Mouse (Mus musculus) heart, adult 2 months (tissue): Measurements from ENCODE around the gene Ppp1r37. TPM values are rescaled to one million over a fixed set of nuclear protein-coding genes. Genes with fewer than 3 reads are reported as not detected.
"Not testable (repeated sequence)": the region's sequence is repeated elsewhere in the genome, so short reads cannot be mapped to it uniquely, and the experiment has no call there.

Source experiments
- DNase-seq, 2 experiments: peaks; one replicate each; pipeline ENCODE4 v3.0.0; 2021
- H3K27ac ChIP-seq: fragments of 200-600 bp; 2 replicates; pipeline ENCODE4 v1.8.1; 2022
- H3K27me3 ChIP-seq: fragments of 200-500 bp; 2 replicates; pipeline ENCODE4 v1.6.1; 2012; ENCODE audit warnings: mild to moderate bottlenecking, low read length, inconsistent platforms, mixed read lengths; ENCODE audit not compliant: control insufficient read depth, insufficient read depth
- H3K36me3 ChIP-seq: fragments of 200-500 bp; 2 replicates; pipeline ENCODE4 v1.6.1; 2012; ENCODE audit warnings: low read length, inconsistent platforms; ENCODE audit not compliant: control insufficient read depth, insufficient read depth
- H3K4me1 ChIP-seq: fragments of 200-500 bp; 2 replicates; pipeline ENCODE4 v1.6.1; 2011; ENCODE audit warnings: low read length; ENCODE audit not compliant: control insufficient read depth, insufficient read depth
- H3K4me3 ChIP-seq: fragments of 200-600 bp; 2 replicates; pipeline ENCODE4 v1.8.1; 2022
- H3K79me2 ChIP-seq: fragments of 200-500 bp; replicated peaks from 2 replicates; pipeline ENCODE4 v1.6.1; 2012; ENCODE audit warnings: mild to moderate bottlenecking, inconsistent platforms, low read length, moderate library complexity, mixed read lengths; ENCODE audit not compliant: control insufficient read depth, insufficient read depth
- H3K9ac ChIP-seq: fragments of 200-500 bp; 2 replicates; pipeline ENCODE4 v1.6.1; 2012; ENCODE audit warnings: low read depth, mild to moderate bottlenecking, control low read depth, inconsistent platforms, low read length, mixed read lengths
- CTCF ChIP-seq: fragments of 200-600 bp; IDR thresholded peaks from 2 replicates; pipeline ENCODE4 v1.8.1; 2022; ENCODE audit warnings: antibody characterized with exemption, mild to moderate bottlenecking, moderate library complexity
- EP300 ChIP-seq: fragments of 200-500 bp; IDR thresholded peaks from 2 replicates; pipeline ENCODE4 v1.6.1; 2011; ENCODE audit warnings: low read depth, low read length, control low read depth; ENCODE audit not compliant: insufficient read depth
- POLR2A ChIP-seq: fragments of 200-500 bp; IDR thresholded peaks from 2 replicates; pipeline ENCODE4 v1.6.1; 2011; ENCODE audit warnings: mild to moderate bottlenecking, low read depth, low read length, control low read depth; ENCODE audit not compliant: insufficient read depth
- WGBS: fragments of 180-500 bp; shearing (Covaris S2); methylation state at CpG from one replicate; pipeline ENCODE4 v1.1.7; 2018; 5-methylcytosine and 5-hydroxymethylcytosine counted together
- intact Hi-C: fragments of 180-260 bp; cut with DNase I; formaldehyde crosslinking; loops from one replicate; pipeline ENCODE4 v1.15.1; 2025
- long read RNA-seq: library from polyadenylated mRNA; stranded (forward); transcript quantifications from one replicate; pipeline ENCODE4 v2.0.0, GENCODE M21; 2021
- polyA plus RNA-seq: library from polyadenylated mRNA; depleted of rRNA; stranded (reverse); fragments of >200 nt; gene quantifications from 2 replicates; pipeline ENCODE4 v1.2.3, GENCODE M21; 2012; rRNA removed
- total RNA-seq, 2 experiments: library from RNA; stranded (reverse); gene quantifications; 2 replicates each; pipeline ENCODE4 v1.2.3; 2021

The Ppp1r37 gene
- total RNA-seq (10 to 100 TPM; 58.0 to 69.5 TPM), polyA plus RNA-seq (56.0 and 66.4 TPM in 2 replicates)
- long read RNA-seq, transcript Ppp1r37-201 (13 exons, 3,816 nt): major isoform, 9 of 20 reads
- long read RNA-seq, partial matches to known transcripts: 1 of 20 reads
- long read RNA-seq, other reads (novel, unspliced or antisense): 10 of 20 reads

DNA sequence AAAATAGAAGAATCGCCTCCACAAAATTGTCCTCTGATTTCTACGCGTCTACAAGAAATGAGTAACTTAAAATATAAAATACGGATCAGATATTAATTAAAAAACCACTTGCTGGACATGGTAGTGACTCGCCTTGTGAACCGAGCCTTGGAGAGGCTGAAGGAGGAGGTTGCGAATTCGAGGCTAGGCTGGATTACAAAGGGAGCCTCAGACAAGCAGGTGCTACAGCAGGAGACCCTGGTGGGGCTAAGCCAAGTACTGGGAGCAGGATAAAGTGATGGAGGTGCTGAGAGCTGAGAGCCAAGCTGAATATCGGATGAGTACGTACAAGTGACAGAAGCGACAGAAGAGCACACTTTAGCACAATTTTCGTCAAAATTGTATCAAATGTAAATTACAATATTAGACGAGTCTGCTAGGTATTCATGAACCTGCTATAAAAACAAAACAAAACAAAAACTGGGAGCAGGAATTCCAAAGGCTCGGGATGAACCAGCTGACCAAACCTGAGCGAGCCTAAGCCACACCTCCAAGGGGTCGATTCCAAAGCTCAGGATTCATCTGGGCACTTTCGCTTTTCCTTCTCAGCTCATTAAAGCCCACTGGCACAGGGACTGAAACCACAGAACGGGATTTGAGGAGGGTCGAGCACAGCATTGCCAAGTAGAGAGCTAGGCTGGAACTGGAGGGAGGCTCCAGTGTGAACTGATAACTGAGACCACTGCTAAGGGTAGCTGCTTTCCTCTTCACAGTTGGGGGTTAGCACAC, at the start of gene Ppp1r37:
Gene Ppp1r37 (minus strand): TSS at position 434 of the 768 bp plus-strand sequence.
- peak in 1 of 2 experiments; percentile 32 for DNase-seq
- WGBS: under 1% methylated on average over 19 of the region's 19 CpGs
- Histone ChIP-seq H3K27ac (peak within 1 kb of the TSS; percentile 99), H3K27me3 (no peaks in the 10 kb centered on the region), H3K79me2 (peaks cover 5% of the 10 kb centered on the region), H3K4me3 (peak within 1 kb of the TSS; percentile 96), H3K36me3 (no peaks in the 10 kb centered on the region; the same call in none of the 2 replicates), H3K4me1 (peaks cover 27% of the 10 kb centered on the region), H3K9ac (peak within 1 kb of the TSS; percentile 78)
- intact Hi-C loops: loop anchor here (2.0 to 5.0 kb wide), 2 partner anchors 42 to 106 kb away; partner anchors contain the start of genes Clasrp and Mark4
- TF ChIP-seq POLR2A (peak; percentile 41; the same call in 1 of the 2 replicates), CTCF (no peak), EP300 (no peak)

DNA sequence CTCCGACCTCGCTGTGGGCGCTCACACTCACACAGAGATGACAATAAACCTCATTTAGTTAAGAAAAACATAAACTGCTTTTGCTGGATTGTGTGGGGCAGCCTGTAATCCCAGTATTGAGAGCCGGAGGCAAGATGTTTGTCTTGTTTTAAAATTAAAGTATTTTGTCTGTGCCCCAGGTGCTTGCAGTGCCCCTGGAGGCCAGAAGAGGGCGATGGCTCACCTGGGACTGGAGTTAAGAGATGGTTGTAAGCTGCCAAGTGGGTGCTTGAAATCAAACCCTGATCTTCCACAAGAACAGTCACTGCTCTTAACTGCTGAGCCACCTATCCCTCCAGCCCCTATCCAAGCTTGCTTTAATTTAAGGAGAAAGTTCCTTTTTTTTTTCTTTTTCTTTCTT, 48.1 kb upstream of the Ppp1r37 start:
- Histone ChIP-seq H3K79me2 (no peaks in the 10 kb centered on the region), H3K4me3 (no peak overlapping the region), H3K4me1 (no peaks in the 10 kb centered on the region), H3K36me3 (no peaks in the 10 kb centered on the region), H3K27me3 (no peaks in the 10 kb centered on the region), H3K9ac (no peak overlapping the region), H3K27ac (no peak overlapping the region)
- TF ChIP-seq CTCF (peak; percentile 44), POLR2A (no peak), EP300 (no peak)
- intact Hi-C loops: loop anchor here (2.0 kb wide), 1 partner anchor 20 kb away; no protein-coding TSS in a partner anchor
- 83% methylated on average over 5 of the region's 5 CpGs for WGBS
- no peak for DNase-seq

DNA sequence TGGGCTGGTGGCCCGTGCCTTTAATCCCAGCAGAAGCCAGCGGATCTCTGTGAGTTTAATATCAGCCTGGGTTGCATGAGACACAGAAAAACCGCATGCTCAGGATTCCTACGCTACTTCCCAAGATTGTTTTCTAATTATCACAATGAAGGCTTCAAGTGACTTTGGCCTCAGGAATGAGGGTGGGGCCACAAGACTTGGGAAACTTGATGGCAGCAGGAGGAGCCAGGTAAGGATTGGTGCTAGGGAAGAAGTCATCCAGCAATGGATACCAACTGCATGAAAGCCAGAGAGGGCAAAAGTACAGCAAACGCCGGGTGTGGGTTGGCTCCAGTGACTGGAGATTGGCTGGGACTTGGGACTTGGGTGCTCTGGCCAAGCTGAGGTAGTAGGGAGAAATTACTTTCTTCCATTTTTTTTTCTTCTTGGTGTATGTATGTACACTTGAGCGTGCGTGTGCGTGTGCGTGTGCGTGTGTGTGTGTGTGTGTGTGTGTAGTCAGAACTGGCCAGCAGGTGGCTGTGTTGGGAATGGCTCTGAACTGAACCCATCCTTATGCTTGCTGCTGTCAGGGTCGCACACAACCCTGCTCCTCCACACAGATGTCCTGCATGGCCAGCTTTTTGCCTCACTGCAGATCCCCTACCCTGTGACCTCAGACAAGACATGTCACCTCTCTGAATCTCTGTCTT, 46.9 kb upstream of the Ppp1r37 start:
- intact Hi-C loops: loop anchor here (2.0 kb wide), 1 partner anchor 19 kb away; no protein-coding TSS in a partner anchor
- Histone ChIP-seq H3K27ac (no peak overlapping the region), H3K36me3 (no peaks in the 10 kb centered on the region), H3K4me3 (no peak overlapping the region), H3K9ac (no peak overlapping the region), H3K79me2 (no peaks in the 10 kb centered on the region), H3K27me3 (no peaks in the 10 kb centered on the region), H3K4me1 (no peaks in the 10 kb centered on the region)
- WGBS: 88% methylated on average over 12 of the region's 12 CpGs
- DNase-seq: no peak
- TF ChIP-seq CTCF (no peak), POLR2A (no peak)

DNA sequence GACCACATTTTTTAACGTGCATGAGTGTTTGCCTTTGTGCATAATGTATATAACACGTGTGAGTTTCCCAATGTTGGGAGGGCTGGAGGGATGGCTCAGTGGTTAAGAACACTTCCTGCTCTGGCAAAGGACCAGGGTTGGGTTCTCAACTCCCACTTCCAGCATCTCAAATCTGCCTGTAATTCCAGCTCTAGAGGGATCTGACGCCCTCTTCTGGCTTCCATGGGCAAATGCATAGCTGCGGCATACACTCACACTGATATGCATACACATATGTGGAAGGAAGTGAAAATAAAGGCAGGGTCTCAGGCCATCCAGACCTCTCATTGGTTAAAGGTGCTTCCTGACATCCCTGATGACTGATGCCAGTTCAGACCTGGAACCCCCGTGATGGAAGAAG, 44.4 kb upstream of the Ppp1r37 start:
- Histone ChIP-seq H3K79me2 (0 out of 2 replicates have a peak, but pooled peaks cover 2% of the 10 kb centered on the region), H3K4me3 (no peak overlapping the region), H3K4me1 (no peaks in the 10 kb centered on the region), H3K9ac (no peak overlapping the region), H3K36me3 (no peaks in the 10 kb centered on the region), H3K27ac (no peak overlapping the region), H3K27me3 (no peaks in the 10 kb centered on the region)
- no peak for DNase-seq
- TF ChIP-seq CTCF: no peak
- TF ChIP-seq EP300: no peak
- TF ChIP-seq POLR2A: no peak
- intact Hi-C loops: no loop called here
- 71% methylated on average over 5 of the region's 5 CpGs for WGBS

DNA sequence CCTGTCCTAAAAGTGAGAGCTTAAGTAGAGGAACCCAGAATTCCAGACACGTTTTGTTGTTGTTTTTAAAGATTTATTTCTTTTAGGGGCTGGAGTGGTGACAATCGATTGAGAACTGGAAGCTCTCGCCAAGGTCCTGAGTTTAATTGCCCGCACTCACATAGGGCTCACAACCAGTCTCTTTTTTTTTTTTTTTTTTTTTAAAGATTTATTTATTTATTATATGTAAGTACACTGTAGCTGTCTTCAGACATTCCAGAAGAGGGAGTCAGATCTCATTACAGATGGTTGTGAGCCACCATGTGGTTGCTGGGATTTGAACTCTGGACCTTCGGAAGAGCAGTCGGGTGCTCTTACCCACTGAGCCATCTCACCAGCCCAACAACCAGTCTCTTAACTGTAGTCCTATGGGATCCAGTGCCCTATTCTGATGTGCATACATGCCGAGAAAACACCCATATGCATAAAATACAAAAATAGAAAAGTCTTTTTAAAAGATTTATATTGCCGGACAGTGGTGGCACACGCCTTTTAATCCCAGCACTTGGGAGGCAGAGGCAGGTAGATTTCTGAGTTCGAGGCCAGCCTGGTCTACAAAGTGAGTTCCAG, 41.8 kb upstream of the Ppp1r37 start:
- H3K9ac ChIP-seq, H3K27me3 ChIP-seq, H3K79me2 ChIP-seq, DNase-seq, H3K36me3 ChIP-seq, H3K4me1 ChIP-seq: not testable (repeated sequence)
- Histone ChIP-seq H3K27ac (peak overlapping the region; percentile 88), H3K4me3 (peak overlapping the region; percentile 99)
- intact Hi-C loops: loop anchor here (2.0 kb wide), 1 partner anchor 42 kb away; the partner anchor contains the start of gene Ppp1r37
- 62% methylated on average over 10 of the region's 10 CpGs for WGBS
